Mouse (Mus musculus) spleen, postnatal 14 days (tissue): Measurements from ENCODE around the gene Pdyn.

Experiments
- DNase-seq, 2 experiments: peaks; one replicate each; pipeline ENCODE4 v3.0.0; 2021 to 2022; ENCODE audit warnings: low spot score in 2 of 2

The Pdyn gene

GRCm38 (mm10) chr2:129654233-129654950, 45.3 kb downstream of the Pdyn start:
- no peak for DNase-seq

DNA sequence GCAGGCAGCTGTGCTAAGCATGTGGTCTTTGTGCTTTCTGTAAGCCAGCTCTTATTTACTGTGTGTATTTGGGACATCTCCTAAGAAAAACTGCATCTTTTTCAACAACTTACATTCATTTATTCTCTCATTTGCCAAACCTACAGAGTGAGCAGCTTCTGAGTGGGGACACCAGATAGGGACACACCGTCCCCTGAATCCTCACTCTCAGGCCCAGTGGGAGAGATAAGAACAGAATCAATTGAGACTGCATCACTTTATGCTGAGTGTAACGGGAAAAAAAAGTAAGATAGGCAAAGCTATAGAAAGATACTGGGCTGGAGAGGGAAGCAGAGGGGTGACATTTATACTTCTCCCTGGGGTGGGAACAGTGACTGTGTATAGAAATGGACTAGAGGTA, 46.0 kb downstream of the Pdyn start:
- no peak for DNase-seq

DNA sequence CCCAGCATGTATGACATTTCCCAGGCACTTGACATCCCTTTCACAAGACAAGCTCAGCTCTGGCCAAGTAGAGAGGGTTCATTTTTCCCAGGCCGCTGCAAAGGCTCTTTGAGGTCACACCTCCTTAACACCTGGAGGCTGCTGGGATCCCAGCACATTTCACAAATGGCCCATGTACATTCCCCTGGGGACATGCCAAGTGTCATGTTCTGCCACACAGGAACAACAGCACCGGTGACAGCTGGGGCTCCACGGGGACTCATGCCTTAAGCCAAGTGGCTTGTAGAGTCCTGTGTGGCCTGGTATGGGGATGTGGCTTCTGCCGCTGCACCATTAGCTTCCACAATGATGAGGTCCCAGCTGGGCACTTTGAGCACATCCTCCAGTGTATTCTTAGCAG, 47.0 kb downstream of the Pdyn start:
- DNase-seq: no peak
